Mouse (Mus musculus): ENCODE results near the gene Tmtc2. TPM values are rescaled to one million over a fixed set of nuclear protein-coding genes. Genes with fewer than 3 reads are reported as not detected.

Gene Tmtc2
- polyA plus RNA-seq, 1 experiment: 1.1 TPM

GRCm38 (mm10) chr10:105425052-105425451 lies 149.2 kb downstream of the Tmtc2 start:
- H3K4me1 ChIP-seq (ENCODE audit: control insufficient read depth, insufficient read depth, low read length): no peaks in the 10 kb centered on the region
- H3K27ac ChIP-seq (ENCODE audit: insufficient read depth, low read length): no peak overlapping the region
- H3K4me3 ChIP-seq (ENCODE audit: low read depth, low read length): no peak overlapping the region
- no peak overlapping the region for H3K9ac ChIP-seq (ENCODE audit: low read depth, poor library complexity, severe bottlenecking)
- no peaks in the 10 kb centered on the region for H3K36me3 ChIP-seq (ENCODE audit: control insufficient read depth, insufficient read depth, low read length, poor library complexity, severe bottlenecking)
- no peaks in the 10 kb centered on the region for H3K27me3 ChIP-seq (ENCODE audit: control insufficient read depth, insufficient read depth, low read length, poor library complexity, severe bottlenecking)
- no peaks in the 10 kb centered on the region for H3K9me3 ChIP-seq (replicated peaks; ENCODE audit: control insufficient read depth, insufficient read depth, low read length, poor library complexity, severe bottlenecking)
- TF ChIP-seq CTCF (IDR thresholded peaks at IDR 0.05; ENCODE audit: low read depth, low read length) (no peak), EP300 (IDR thresholded peaks at IDR 0.05; ENCODE audit: insufficient read depth, low read depth, low read length) (no peak), POLR2A (IDR thresholded peaks at IDR 0.05; ENCODE audit: insufficient read depth, low read length) (no peak)

- TF ChIP-seq EP300 (IDR thresholded peaks at IDR 0.05; ENCODE audit: insufficient read depth, low read depth, low read length): no peak
- TF ChIP-seq CTCF (IDR thresholded peaks at IDR 0.05; ENCODE audit: low read depth, low read length): no peak
- no peak for TF ChIP-seq POLR2A (IDR thresholded peaks at IDR 0.05; ENCODE audit: insufficient read depth, low read length)
- Histone ChIP-seq H3K4me1 (ENCODE audit: control insufficient read depth, insufficient read depth, low read length) (no peaks in the 10 kb centered on the region), H3K4me3 (ENCODE audit: low read depth, low read length) (no peak overlapping the region), H3K9me3 (replicated peaks; ENCODE audit: control insufficient read depth, insufficient read depth, low read length, poor library complexity, severe bottlenecking) (no peaks in the 10 kb centered on the region), H3K36me3 (ENCODE audit: control insufficient read depth, insufficient read depth, low read length, poor library complexity, severe bottlenecking) (no peaks in the 10 kb centered on the region), H3K27ac (ENCODE audit: insufficient read depth, low read length) (no peak overlapping the region), H3K9ac (ENCODE audit: low read depth, poor library complexity, severe bottlenecking) (no peak overlapping the region), H3K27me3 (ENCODE audit: control insufficient read depth, insufficient read depth, low read length, poor library complexity, severe bottlenecking) (no peaks in the 10 kb centered on the region)
Measured at GRCm38 (mm10) chr10:105423187-105423586, 151.1 kb downstream of the Tmtc2 start.

- H3K4me1 ChIP-seq (ENCODE audit: control insufficient read depth, insufficient read depth, low read length): no peaks in the 10 kb centered on the region
- H3K27me3 ChIP-seq (ENCODE audit: control insufficient read depth, insufficient read depth, low read length, poor library complexity, severe bottlenecking): no peaks in the 10 kb centered on the region
- H3K9ac ChIP-seq (ENCODE audit: low read depth, poor library complexity, severe bottlenecking): no peak overlapping the region
- TF ChIP-seq CTCF (IDR thresholded peaks at IDR 0.05; ENCODE audit: low read depth, low read length) (no peak), POLR2A (IDR thresholded peaks at IDR 0.05; ENCODE audit: insufficient read depth, low read length) (no peak), EP300 (IDR thresholded peaks at IDR 0.05; ENCODE audit: insufficient read depth, low read depth, low read length) (no peak)
- H3K36me3 ChIP-seq (ENCODE audit: control insufficient read depth, insufficient read depth, low read length, poor library complexity, severe bottlenecking): no peaks in the 10 kb centered on the region
- no peaks in the 10 kb centered on the region for H3K9me3 ChIP-seq (replicated peaks; ENCODE audit: control insufficient read depth, insufficient read depth, low read length, poor library complexity, severe bottlenecking)
- H3K4me3 ChIP-seq (ENCODE audit: low read depth, low read length): no peak overlapping the region
- no peak overlapping the region for H3K27ac ChIP-seq (ENCODE audit: insufficient read depth, low read length)
Measured at GRCm38 (mm10) chr10:105417845-105418383, 156.3 kb downstream of the Tmtc2 start.

GRCm38 (mm10) chr10:105416601-105417000 lies 157.7 kb downstream of the Tmtc2 start:
- Histone ChIP-seq H3K9ac (ENCODE audit: low read depth, poor library complexity, severe bottlenecking) (no peak overlapping the region), H3K4me1 (ENCODE audit: control insufficient read depth, insufficient read depth, low read length) (no peaks in the 10 kb centered on the region), H3K4me3 (ENCODE audit: low read depth, low read length) (no peak overlapping the region), H3K27me3 (ENCODE audit: control insufficient read depth, insufficient read depth, low read length, poor library complexity, severe bottlenecking) (no peaks in the 10 kb centered on the region), H3K36me3 (ENCODE audit: control insufficient read depth, insufficient read depth, low read length, poor library complexity, severe bottlenecking) (no peaks in the 10 kb centered on the region), H3K9me3 (replicated peaks; ENCODE audit: control insufficient read depth, insufficient read depth, low read length, poor library complexity, severe bottlenecking) (no peaks in the 10 kb centered on the region), H3K27ac (ENCODE audit: insufficient read depth, low read length) (no peak overlapping the region)
- TF ChIP-seq POLR2A (IDR thresholded peaks at IDR 0.05; ENCODE audit: insufficient read depth, low read length): no peak
- no peak for TF ChIP-seq CTCF (IDR thresholded peaks at IDR 0.05; ENCODE audit: low read depth, low read length)
- TF ChIP-seq EP300 (IDR thresholded peaks at IDR 0.05; ENCODE audit: insufficient read depth, low read depth, low read length): no peak

- Histone ChIP-seq H3K4me3 (ENCODE audit: low read depth, low read length) (no peak overlapping the region), H3K27ac (ENCODE audit: insufficient read depth, low read length) (no peak overlapping the region), H3K9me3 (replicated peaks; ENCODE audit: control insufficient read depth, insufficient read depth, low read length, poor library complexity, severe bottlenecking) (no peaks in the 10 kb centered on the region), H3K9ac (ENCODE audit: low read depth, poor library complexity, severe bottlenecking) (no peak overlapping the region), H3K27me3 (ENCODE audit: control insufficient read depth, insufficient read depth, low read length, poor library complexity, severe bottlenecking) (no peaks in the 10 kb centered on the region), H3K36me3 (ENCODE audit: control insufficient read depth, insufficient read depth, low read length, poor library complexity, severe bottlenecking) (no peaks in the 10 kb centered on the region), H3K4me1 (ENCODE audit: control insufficient read depth, insufficient read depth, low read length) (no peaks in the 10 kb centered on the region)
- TF ChIP-seq EP300 (IDR thresholded peaks at IDR 0.05; ENCODE audit: insufficient read depth, low read depth, low read length) (no peak), POLR2A (IDR thresholded peaks at IDR 0.05; ENCODE audit: insufficient read depth, low read length) (no peak), CTCF (IDR thresholded peaks at IDR 0.05; ENCODE audit: low read depth, low read length) (no peak)
Measured at GRCm38 (mm10) chr10:105405856-105406527, 168.3 kb downstream of the Tmtc2 start.

- H3K4me3 ChIP-seq (ENCODE audit: low read depth, low read length): no peak overlapping the region
- no peaks in the 10 kb centered on the region for H3K27me3 ChIP-seq (ENCODE audit: control insufficient read depth, insufficient read depth, low read length, poor library complexity, severe bottlenecking)
- H3K9me3 ChIP-seq (replicated peaks; ENCODE audit: control insufficient read depth, insufficient read depth, low read length, poor library complexity, severe bottlenecking): no peaks in the 10 kb centered on the region
- no peaks in the 10 kb centered on the region for H3K36me3 ChIP-seq (ENCODE audit: control insufficient read depth, insufficient read depth, low read length, poor library complexity, severe bottlenecking)
- peaks cover 1% of the 10 kb centered on the region for H3K4me1 ChIP-seq (ENCODE audit: control insufficient read depth, insufficient read depth, low read length)
- no peak overlapping the region for H3K27ac ChIP-seq (ENCODE audit: insufficient read depth, low read length)
- H3K9ac ChIP-seq (ENCODE audit: low read depth, poor library complexity, severe bottlenecking): no peak overlapping the region
- TF ChIP-seq POLR2A (IDR thresholded peaks at IDR 0.05; ENCODE audit: insufficient read depth, low read length): no peak
- TF ChIP-seq CTCF (IDR thresholded peaks at IDR 0.05; ENCODE audit: low read depth, low read length): no peak
- no peak for TF ChIP-seq EP300 (IDR thresholded peaks at IDR 0.05; ENCODE audit: insufficient read depth, low read depth, low read length)
Measured at GRCm38 (mm10) chr10:105403931-105404330, 170.3 kb downstream of the Tmtc2 start.

All from ES-Bruce4 (cell line).